Comparison of ENCODE assay signal across 16 mouse cellular contexts in the genomic region with DNA sequence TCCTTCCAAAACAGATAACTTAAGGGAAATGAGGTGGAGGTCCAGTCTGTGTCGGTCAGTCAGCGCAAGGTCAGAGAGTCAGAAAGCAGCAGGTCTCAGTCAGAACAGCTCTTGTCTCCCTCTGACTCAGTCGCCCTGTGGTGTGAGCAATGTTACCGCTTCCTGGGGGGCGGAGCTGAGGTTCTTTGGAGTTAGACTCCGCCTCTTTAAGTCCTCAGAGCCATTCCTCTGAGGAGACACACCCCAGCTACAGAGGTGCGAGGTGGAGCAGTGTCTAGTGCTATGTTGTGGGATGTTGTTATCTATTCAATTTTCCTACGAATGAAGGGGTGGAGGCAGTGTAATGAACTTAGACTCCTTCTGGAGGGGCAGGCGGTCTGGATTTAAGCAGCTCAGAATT. TPM values are rescaled to one million over a fixed set of nuclear protein-coding genes. Genes with fewer than 3 reads are reported as not detected.
DNase-seq lines count a peak whose midpoint lies in the region; ATAC-seq lines count a peak whose summit lies in the region.
"Had no signal": no experiment of that assay in that cellular context is flagged by ENCODE, and none has a peak within 500 bp of the region (broad histone marks: within the 10 kb centered on the region; RNA-seq: fewer than 3 reads in every experiment).

No protein-coding gene starts in this region.

- ATAC-seq in neutrophil, adult 5-6 weeks (ENCODE audit: extremely low read depth, insufficient number of reproducible peaks, low FRiP score, poor library complexity, severe bottlenecking): 0 out of 2 replicates have a peak, but pooled peaks have one; percentile 19
- ATAC-seq: forebrain, embryonic 14.5 days; intestine, embryonic 15.5 days; midbrain, embryonic 15.5 days had no signal

- peak; percentile 53 for DNase-seq in heart, adult 11 months
- no peak for DNase-seq in heart, adult 18-20 months
- DNase-seq in thymus, postnatal 4 days: peak; percentile 15
- DNase-seq in thymus, postnatal 25 days: no peak
- peak; percentile 38 for DNase-seq in brain, adult 2 months (ENCODE audit: low read depth, low spot score)
- no peak for DNase-seq in adrenal gland, adult (ENCODE audit: inconsistent age in 2 of 2, low spot score in 1 of 2)
- DNase-seq in natural killer cell, adult 2 months (ENCODE audit: low spot score in 2 of 2): no peak
- DNase-seq: cerebellum, postnatal 36 days; heart, adult 2 months; heart, postnatal 10 days; right cerebral cortex, postnatal 25 days had no signal

RNA-seq across cellular contexts. Expression of gene Akain1, which starts 1.9 kb away (rescaled TPM):
- total RNA-seq in heart, adult 18-20 months (2021): under 1 TPM in 1 of 2 experiments, not detected in 1; 0.13 TPM
- 0.12 and 0.23 TPM in 2 replicates for total RNA-seq in neutrophil, adult 5-6 weeks (2017)
- total RNA-seq: adrenal gland, adult 18-20 months; heart, adult 2 months; heart, postnatal 10 days had no signal

RNA-seq across cellular contexts. Expression of gene Zbtb14, which starts 58.2 kb away (rescaled TPM):
- total RNA-seq in heart, adult 18-20 months (2021): 1 to 10 TPM; 8.2 to 8.6 TPM
- 19.8 and 21.7 TPM in 2 replicates for total RNA-seq in neutrophil, adult 5-6 weeks (2017)

Comparison
In these comparisons a context has a peak if more than half of its experiments do, and no peak if none do; other contexts are left out.
1. DNase-seq: peak in heart, adult 11 months (single experiment), thymus, postnatal 4 days (single experiment) and brain, adult 2 months (single experiment); none in heart, adult 18-20 months (0 of 2), thymus, postnatal 25 days (single experiment), adrenal gland, adult (0 of 2) and natural killer cell, adult 2 months (0 of 2).